Mouse (Mus musculus) thymus, postnatal 25 days (tissue): ENCODE results near the gene Med17.

ENCODE experiments used
- DNase-seq: peaks from one replicate; pipeline ENCODE4 v3.0.0; 2022

The Med17 gene

GRCm38 (mm10) chr9:15233604-15234003, 46.1 kb downstream of the Med17 start:
- DNase-seq = no peak

DNA sequence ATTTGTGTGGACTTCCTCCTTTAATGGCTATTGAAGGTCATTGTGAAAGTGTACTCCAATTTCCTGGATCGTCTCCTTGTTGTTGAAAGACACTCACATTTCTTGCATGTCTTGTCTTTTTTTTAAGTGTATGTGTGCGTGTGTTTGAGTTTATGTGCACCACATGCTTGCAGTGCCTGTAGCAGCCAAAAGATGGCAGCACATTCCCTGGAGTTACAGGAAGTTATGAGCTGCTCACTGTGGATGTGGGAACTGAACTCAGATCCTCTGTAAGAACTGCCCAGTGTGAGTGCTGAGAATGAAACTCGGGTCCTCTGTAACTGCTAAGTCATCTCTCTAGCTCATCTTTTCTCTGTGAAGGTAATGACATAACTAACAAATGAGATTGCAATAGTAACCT, 47.3 kb downstream of the Med17 start:
- no peak for DNase-seq

DNA sequence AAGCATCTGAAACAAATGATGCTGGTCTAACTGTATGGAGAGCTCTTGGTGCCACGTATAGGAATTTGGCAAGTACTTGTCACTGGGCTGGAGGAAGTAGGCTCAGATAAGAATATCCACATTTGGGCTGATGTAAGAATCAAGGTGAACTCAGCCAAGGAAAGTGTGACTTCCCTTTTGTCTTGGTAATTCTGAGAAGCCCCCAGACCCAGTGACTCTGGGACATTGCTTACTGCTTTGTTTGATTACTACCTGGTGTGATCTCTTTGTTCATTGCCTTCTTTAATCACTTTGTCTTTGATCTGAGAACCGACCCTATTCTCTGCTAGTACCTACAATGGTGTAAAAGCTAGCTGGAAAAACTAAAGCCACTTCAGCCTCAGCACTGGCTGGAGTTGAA, 54.8 kb downstream of the Med17 start:
- DNase-seq = no peak

DNA sequence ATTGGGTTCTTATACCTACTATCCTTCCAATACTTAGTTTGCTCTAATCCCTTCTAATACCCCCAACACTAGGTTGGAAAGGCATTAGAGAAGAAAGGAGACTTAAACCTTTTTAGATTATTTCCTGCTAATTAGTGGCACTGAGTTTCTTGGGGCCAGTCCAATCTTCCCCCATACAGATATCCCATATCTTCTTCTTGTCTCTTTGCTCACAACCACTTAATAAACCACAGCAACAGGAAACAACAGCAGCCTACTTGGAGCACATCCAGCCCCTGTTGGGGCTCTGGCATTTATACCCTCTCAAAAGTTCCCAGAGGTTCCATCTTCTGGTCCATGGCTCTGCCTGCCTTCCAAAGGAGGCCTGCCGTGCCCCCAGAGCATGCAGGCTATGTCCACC, 66.0 kb downstream of the Med17 start:
- no peak for DNase-seq

- no peak for DNase-seq
These were observed 67.9 kb downstream of the Med17 start for GRCm38 (mm10) chr9:15211876-15212275.
